ENCODE assay signal across 10 mouse cellular contexts in genomic region chr13:34793816-34794215, GRCm38 (mm10). TPM values are rescaled to one million over a fixed set of nuclear protein-coding genes. Genes with fewer than 3 reads are reported as not detected.
DNase-seq lines count a peak whose midpoint lies in the region; ATAC-seq and TF ChIP-seq lines count a peak whose summit lies in the region.
"Had no signal": no experiment of that assay in that cellular context is flagged by ENCODE, and none has a peak within 500 bp of the region (broad histone marks: within the 10 kb centered on the region; RNA-seq: fewer than 3 reads in every experiment).

No protein-coding gene starts in this region.

- no peaks in the 10 kb centered on the region for H3K27me3 ChIP-seq in intestine, embryonic 14.5 days (replicated peaks; ENCODE audit: control insufficient read depth, insufficient read depth, low read length)
- H3K27me3 ChIP-seq in intestine, embryonic 15.5 days (replicated peaks), result no peaks in the 10 kb centered on the region
- H3K27me3 ChIP-seq in MEL (ENCODE audit: control insufficient read depth in 1 of 2, insufficient read depth in 2 of 2, low read length in 2 of 2), result peaks cover 0 to 2% of the 10 kb centered on the region in 2 experiments; a peak in 1 of 4 replicates
- no peaks in the 10 kb centered on the region for H3K27me3 ChIP-seq in heart, postnatal 0 days (ENCODE audit: control insufficient read depth, insufficient read depth, low read length)
- no peaks in the 10 kb centered on the region for H3K27me3 ChIP-seq in limb, embryonic 14.5 days (ENCODE audit: control insufficient read depth, insufficient read depth, low read length)

- no peak overlapping the region for H3K9ac ChIP-seq in intestine, embryonic 14.5 days (ENCODE audit: low read length)
- H3K9ac ChIP-seq in intestine, embryonic 15.5 days, result no peak overlapping the region
- H3K9ac ChIP-seq in MEL (ENCODE audit: control insufficient read depth, low read depth, low read length, poor library complexity, severe bottlenecking), result no peak overlapping the region
- no peak overlapping the region for H3K9ac ChIP-seq in heart, postnatal 0 days (replicated peaks; ENCODE audit: low read depth, low read length)
- no peak overlapping the region for H3K9ac ChIP-seq in limb, embryonic 14.5 days (ENCODE audit: low read depth, low read length, severe bottlenecking)

- ATAC-seq in intestine, embryonic 14.5 days (replicated peaks; ENCODE audit: low FRiP score, low TSS enrichment, low read depth), result no peak
- ATAC-seq in intestine, embryonic 15.5 days, result no peak
- ATAC-seq in heart, postnatal 0 days (ENCODE audit: insufficient read depth, low read depth), result peak; percentile 37; the same call in 1 of the 2 replicates
- ATAC-seq in limb, embryonic 14.5 days (ENCODE audit: low FRiP score, low read depth), result no peak

- 45% methylated on average over 2 of the region's 2 CpGs for WGBS in intestine, embryonic 14.5 days
- WGBS in intestine, embryonic 15.5 days, result 33% methylated on average over 2 of the region's 2 CpGs
- WGBS in heart, postnatal 0 days, result 15% methylated on average over 2 of the region's 2 CpGs
- WGBS in limb, embryonic 14.5 days, result 41% methylated on average over 2 of the region's 2 CpGs

- H3K4me1 ChIP-seq in intestine, embryonic 14.5 days (replicated peaks; ENCODE audit: control insufficient read depth, insufficient read depth, low read length), result no peaks in the 10 kb centered on the region
- H3K4me1 ChIP-seq in intestine, embryonic 15.5 days (replicated peaks), result no peaks in the 10 kb centered on the region
- no peaks in the 10 kb centered on the region for H3K4me1 ChIP-seq in MEL (ENCODE audit: control insufficient read depth in 1 of 2, insufficient read depth in 2 of 2, low read length in 2 of 2)
- H3K4me1 ChIP-seq in heart, postnatal 0 days (ENCODE audit: control insufficient read depth, insufficient read depth), result peaks cover 17% of the 10 kb centered on the region
- H3K4me1 ChIP-seq in limb, embryonic 14.5 days (ENCODE audit: control insufficient read depth, insufficient read depth, low read length), result no peaks in the 10 kb centered on the region

- no peak overlapping the region for H3K4me2 ChIP-seq in intestine, embryonic 14.5 days (ENCODE audit: low read length)
- no peak overlapping the region for H3K4me2 ChIP-seq in intestine, embryonic 15.5 days (replicated peaks)
- H3K4me2 ChIP-seq in heart, postnatal 0 days (ENCODE audit: low read depth, low read length), result no peak overlapping the region
- H3K4me2 ChIP-seq in limb, embryonic 14.5 days (replicated peaks; ENCODE audit: low read depth, low read length, severe bottlenecking), result no peak overlapping the region

- no peak overlapping the region for H3K4me3 ChIP-seq in intestine, embryonic 14.5 days (ENCODE audit: low read depth, low read length)
- H3K4me3 ChIP-seq in intestine, embryonic 15.5 days (replicated peaks), result no peak overlapping the region
- no peak overlapping the region for H3K4me3 ChIP-seq in MEL (ENCODE audit: control insufficient read depth in 1 of 2, insufficient read depth in 1 of 2, low read depth in 2 of 2, low read length in 2 of 2)
- no peak overlapping the region for H3K4me3 ChIP-seq in heart, postnatal 0 days (ENCODE audit: low read depth, low read length)
- H3K4me3 ChIP-seq in limb, embryonic 14.5 days (replicated peaks; ENCODE audit: low read length), result no peak overlapping the region
- H3K4me3 ChIP-seq: erythroblast, embryonic 14.5 days; megakaryocyte, embryonic 14.5 days had no signal

- peak; percentile 44 for TF ChIP-seq RAD21 in MEL (IDR thresholded peaks at IDR 0.05; ENCODE audit: low read depth, low read length)

- no peak overlapping the region for H3K27ac ChIP-seq in intestine, embryonic 14.5 days (ENCODE audit: low read depth)
- H3K27ac ChIP-seq in intestine, embryonic 15.5 days, result no peak overlapping the region
- no peak overlapping the region for H3K27ac ChIP-seq in MEL (ENCODE audit: control insufficient read depth, low read depth, low read length)
- peak overlapping the region; percentile 3; the same call in 1 of the 2 replicates for H3K27ac ChIP-seq in heart, postnatal 0 days (ENCODE audit: low read depth)
- H3K27ac ChIP-seq in limb, embryonic 14.5 days (replicated peaks; ENCODE audit: low read depth, low read length), result no peak overlapping the region

- TF ChIP-seq POLR2A in MEL (IDR thresholded peaks at IDR 0.05; ENCODE audit: control insufficient read depth in 1 of 2, insufficient read depth in 1 of 2, low read depth in 1 of 2, low read length in 2 of 2, poor library complexity in 1 of 2), result no peak
- no peak for TF ChIP-seq POLR2A in limb, embryonic 14.5 days (IDR thresholded peaks at IDR 0.05; ENCODE audit: borderline replicate concordance, extremely low read depth, insufficient read depth, insufficient read length)

- DNase-seq in intestine, embryonic 14.5 days (ENCODE audit: low spot score), result peak; percentile 62
- peak; percentile 55 for DNase-seq in MEL (ENCODE audit: low read depth, low spot score)
- DNase-seq in c-Kit-positive CD71-negative TER-119-negative erythroid progenitor cells, embryonic 14.5 days (ENCODE audit: low read depth), result peak; percentile 30
- DNase-seq in heart, postnatal 0 days (ENCODE audit: low spot score), result peak; percentile 65
- peak; percentile 55 for DNase-seq in limb, embryonic 14.5 days (ENCODE audit: low spot score)
- DNase-seq in right cerebral cortex, postnatal 14 days, result peak; percentile 70
- DNase-seq in yolk sac, embryonic 10.5 days (ENCODE audit: low spot score), result peak; percentile 7

- peak; percentile 34 to 68 (median 65) for TF ChIP-seq CTCF in MEL (IDR thresholded peaks at IDR 0.05 in 2 of 3, conservative IDR thresholded peaks at IDR 0.05 in 1 of 3; ENCODE audit: control insufficient read depth in 1 of 3, insufficient read depth in 1 of 3, low read depth in 2 of 3, low read length in 3 of 3, poor library complexity in 1 of 3, severe bottlenecking in 1 of 3)
- peak; percentile 54 for TF ChIP-seq CTCF in heart, postnatal 0 days (IDR thresholded peaks at IDR 0.05; ENCODE audit: low read depth)

- H3K79me2 ChIP-seq in MEL (ENCODE audit: control insufficient read depth, insufficient read depth, low read length, poor library complexity), result no peaks in the 10 kb centered on the region

- no peaks in the 10 kb centered on the region for H3K36me3 ChIP-seq in intestine, embryonic 14.5 days (ENCODE audit: control insufficient read depth, insufficient read depth, low read length)
- no peaks in the 10 kb centered on the region for H3K36me3 ChIP-seq in intestine, embryonic 15.5 days
- H3K36me3 ChIP-seq in MEL (ENCODE audit: control insufficient read depth in 1 of 2, insufficient read depth in 2 of 2, low read length in 2 of 2), result no peaks in the 10 kb centered on the region
- H3K36me3 ChIP-seq in heart, postnatal 0 days (replicated peaks; ENCODE audit: control insufficient read depth, insufficient read depth, low read length), result no peaks in the 10 kb centered on the region
- H3K36me3 ChIP-seq in limb, embryonic 14.5 days (ENCODE audit: control insufficient read depth, insufficient read depth, low read length), result no peaks in the 10 kb centered on the region

- no peak for TF ChIP-seq EP300 in MEL (IDR thresholded peaks at IDR 0.05; ENCODE audit: low read depth in 1 of 2, low read length in 2 of 2)
- TF ChIP-seq EP300 in heart, postnatal 0 days (IDR thresholded peaks at IDR 0.05; ENCODE audit: low read depth), result no peak

- H3K9me3 ChIP-seq in intestine, embryonic 14.5 days (ENCODE audit: control insufficient read depth, low read length), result no peaks in the 10 kb centered on the region
- no peaks in the 10 kb centered on the region for H3K9me3 ChIP-seq in intestine, embryonic 15.5 days
- no peaks in the 10 kb centered on the region for H3K9me3 ChIP-seq in MEL (replicated peaks; ENCODE audit: insufficient read depth, low read length)
- no peaks in the 10 kb centered on the region for H3K9me3 ChIP-seq in heart, postnatal 0 days (replicated peaks; ENCODE audit: control insufficient read depth, low read length)
- no peaks in the 10 kb centered on the region for H3K9me3 ChIP-seq in limb, embryonic 14.5 days (ENCODE audit: control insufficient read depth, low read length)
- H3K9me3 ChIP-seq: megakaryocyte, embryonic 14.5 days had no signal

TF ChIP-seq in MEL, 35 proteins besides CTCF, POLR2A, EP300 and RAD21:
- TF ChIP-seq USF1 (IDR thresholded peaks at IDR 0.05; ENCODE audit: low read depth, low read length), result no peak
- peak; percentile 98 for TF ChIP-seq ZNF384 (IDR thresholded peaks at IDR 0.05; ENCODE audit: low read depth, low read length)
- peak; percentile 63 for TF ChIP-seq SMC3 (IDR thresholded peaks at IDR 0.05; ENCODE audit: low read depth, low read length)

RNA-seq across cellular contexts. Expression of gene Fam50b, which starts 59.2 kb away (rescaled TPM):
- not detected in 2 replicates for polyA plus RNA-seq in intestine, embryonic 14.5 days (2014; fragmentation: Nextera tagmentation; extraction: Ambion mirVana)
- polyA plus RNA-seq in intestine, embryonic 15.5 days (2015; fragmentation: Nextera tagmentation; extraction: Ambion mirVana), result not detected in 2 replicates
- total RNA-seq in MEL (2012; rRNA removed), result not detected in 2 replicates
- not detected for polyA plus RNA-seq in MEL (2012; ENCODE audit: insufficient read depth in 1 of 2, insufficient read length in 2 of 2, low read depth in 1 of 2, low replicate concordance in 2 of 2, missing spikeins in 1 of 2)
- not detected in 2 replicates for total RNA-seq in heart, postnatal 0 days (2014; rRNA removed; ENCODE audit: low replicate concordance)
- not detected in 2 replicates for polyA plus RNA-seq in heart, postnatal 0 days (2015; fragmentation: Nextera tagmentation; extraction: Ambion mirVana)
- polyA plus RNA-seq in limb, embryonic 14.5 days (2012; rRNA removed), result not detected in 2 replicates
- not detected in 2 replicates for polyA plus RNA-seq in limb, embryonic 14.5 days (2014; fragmentation: Nextera tagmentation; extraction: Ambion mirVana)
- polyA plus RNA-seq: erythroblast, embryonic 14.5 days had no signal

Comparison
In these comparisons a context has a peak if more than half of its experiments do, and no peak if none do; other contexts are left out.
1. DNase-seq: peak in every context shown above with its lines; median percentile 70 in right cerebral cortex, postnatal 14 days; 65 in heart, postnatal 0 days; 62 in intestine, embryonic 14.5 days; 55 in MEL; 55 in limb, embryonic 14.5 days; 30 in c-Kit-positive CD71-negative TER-119-negative erythroid progenitor cells, embryonic 14.5 days; 7 in yolk sac, embryonic 10.5 days.